Mouse (Mus musculus) cerebellum, postnatal 10 days (tissue): ENCODE measurements at regions not wholly inside any gene's neighbourhood (a gene's known extent, or its start where the extent isn't known, plus 50 kb on each side); places are given as distances from the start of the nearest gene placed in this dataset.

Experiments
- DNase-seq, 2 experiments: peaks; one replicate each; pipeline ENCODE4 v3.0.0; 2021; ENCODE audit warnings: mixed read lengths in 2 of 2

GRCm38 (mm10) chr14:58494400-58494987 is 424.1 kb downstream of the Fgf9 start:
- DNase-seq, result no peak

GRCm38 (mm10) chr14:58492118-58492517 is 421.8 kb downstream of the Fgf9 start:
- no peak for DNase-seq

- no peak for DNase-seq
Observed at GRCm38 (mm10) chr14:58488803-58489202, 418.5 kb downstream of the Fgf9 start.

- no peak for DNase-seq
Observed at GRCm38 (mm10) chr14:58487836-58488235, 417.5 kb downstream of the Fgf9 start.

- no peak for DNase-seq
Observed at GRCm38 (mm10) chr14:58480454-58480853, 410.1 kb downstream of the Fgf9 start.

- DNase-seq, result no peak
Observed at GRCm38 (mm10) chr14:58470678-58471077, 400.3 kb downstream of the Fgf9 start.

GRCm38 (mm10) chr14:58468451-58468850 is 398.1 kb downstream of the Fgf9 start:
- no peak for DNase-seq

- DNase-seq, result no peak
Observed at GRCm38 (mm10) chr14:58467856-58468255, 397.5 kb downstream of the Fgf9 start.

GRCm38 (mm10) chr14:58446776-58447354 is 376.5 kb downstream of the Fgf9 start:
- no peak for DNase-seq

- DNase-seq, result no peak
Observed at GRCm38 (mm10) chr14:58444496-58444895, 374.1 kb downstream of the Fgf9 start.

GRCm38 (mm10) chr14:58442501-58442900 is 372.2 kb downstream of the Fgf9 start:
- DNase-seq, result peak in 1 of 2 experiments; percentile 18

GRCm38 (mm10) chr14:58439963-58440362 is 369.6 kb downstream of the Fgf9 start:
- no peak for DNase-seq

GRCm38 (mm10) chr14:58436096-58436495 is 365.7 kb downstream of the Fgf9 start:
- no peak for DNase-seq

GRCm38 (mm10) chr14:58426472-58426871 is 356.1 kb downstream of the Fgf9 start:
- DNase-seq, result no peak

GRCm38 (mm10) chr14:58421904-58422303 is 351.6 kb downstream of the Fgf9 start:
- no peak for DNase-seq

GRCm38 (mm10) chr14:58417545-58417944 is 347.2 kb downstream of the Fgf9 start:
- no peak for DNase-seq

- DNase-seq, result no peak
Observed at GRCm38 (mm10) chr14:58392055-58392726, 321.8 kb downstream of the Fgf9 start.

GRCm38 (mm10) chr14:58390741-58391140 is 320.4 kb downstream of the Fgf9 start:
- peak; percentile 63 to 66 for DNase-seq

- DNase-seq, result no peak
Observed at GRCm38 (mm10) chr14:58387348-58388000, 317.1 kb downstream of the Fgf9 start.

GRCm38 (mm10) chr14:58375056-58375455 is 304.7 kb downstream of the Fgf9 start:
- DNase-seq, result no peak

GRCm38 (mm10) chr14:58356824-58357223 is 286.5 kb downstream of the Fgf9 start:
- no peak for DNase-seq

- DNase-seq, result peak in 1 of 2 experiments; percentile 9
Observed at GRCm38 (mm10) chr14:58352986-58353385, 282.6 kb downstream of the Fgf9 start.

GRCm38 (mm10) chr14:58336148-58336547 is 265.8 kb downstream of the Fgf9 start:
- DNase-seq, result no peak

- no peak for DNase-seq
Observed at GRCm38 (mm10) chr14:58323164-58323563, 252.8 kb downstream of the Fgf9 start.
